ENCODE assay signal across 17 mouse cellular contexts in the genomic region with DNA sequence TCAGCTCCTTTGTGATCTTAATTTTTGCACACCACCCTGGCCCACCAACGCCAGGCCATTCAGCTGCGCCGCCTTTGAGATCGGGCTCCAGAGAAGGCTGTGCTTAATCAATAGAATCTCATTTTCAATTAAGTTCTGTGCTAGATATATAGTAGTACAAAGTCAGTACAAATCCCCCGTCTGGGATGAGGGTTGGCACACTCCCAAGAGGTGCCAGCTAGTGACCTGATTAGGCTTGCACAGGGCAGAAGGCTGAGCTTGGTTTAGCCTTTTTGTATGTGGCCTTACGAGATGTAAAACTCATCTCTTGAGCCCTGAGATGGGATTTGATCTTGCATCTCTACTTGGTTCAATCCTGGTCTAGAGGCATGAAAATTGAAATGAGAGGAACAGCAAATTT.
"Had no signal": no experiment of that assay in that cellular context is flagged by ENCODE, and none has a peak within 500 bp of the region (broad histone marks: within the 10 kb centered on the region; RNA-seq: fewer than 3 reads in every experiment).

No protein-coding gene starts in this region.

- H3K4me2 ChIP-seq: lung, embryonic 15.5 days; midbrain, embryonic 11.5 days; midbrain, embryonic 13.5 days; midbrain, embryonic 15.5 days; neural tube, embryonic 12.5 days; stomach, embryonic 15.5 days had no signal

- ATAC-seq: lung, postnatal 0 days; midbrain, embryonic 13.5 days; midbrain, embryonic 15.5 days had no signal

- H3K9ac ChIP-seq: lung, embryonic 15.5 days; midbrain, embryonic 13.5 days; midbrain, embryonic 15.5 days; neural tube, embryonic 12.5 days; stomach, embryonic 15.5 days had no signal

- H3K4me1 ChIP-seq: midbrain, embryonic 13.5 days; midbrain, embryonic 15.5 days; neural tube, embryonic 12.5 days had no signal

- H3K9me3 ChIP-seq: lung, embryonic 15.5 days; megakaryocyte, embryonic 14.5 days; midbrain, embryonic 13.5 days; midbrain, embryonic 15.5 days; neural tube, embryonic 12.5 days; stomach, embryonic 15.5 days had no signal

- DNase-seq: lung, adult 2 months; lung, postnatal 14 days; lung, postnatal 36 days; right cerebral cortex, postnatal 14 days; thymus, adult 2 months; thymus, postnatal 25 days; thymus, postnatal 4 days had no signal

- H3K4me3 ChIP-seq: lung, embryonic 15.5 days; midbrain, embryonic 13.5 days; midbrain, embryonic 15.5 days; neural tube, embryonic 12.5 days; stomach, embryonic 15.5 days had no signal

- H3K27me3 ChIP-seq: lung, embryonic 15.5 days; megakaryocyte, embryonic 14.5 days; midbrain, embryonic 13.5 days; midbrain, embryonic 15.5 days; neural tube, embryonic 12.5 days; stomach, embryonic 15.5 days had no signal

- H3K27ac ChIP-seq: lung, embryonic 15.5 days; macrophage; midbrain, embryonic 13.5 days; midbrain, embryonic 15.5 days; neural tube, embryonic 12.5 days; stomach, embryonic 15.5 days; stomach, postnatal 0 days had no signal
